Mouse (Mus musculus): ENCODE data around the gene Ccdc28b. TPM values are rescaled to one million over a fixed set of nuclear protein-coding genes. Genes with fewer than 3 reads are reported as not detected.

Ccdc28b gene
- polyA plus RNA-seq, 1 experiment from 2014 or later: 12.2 TPM

- Histone ChIP-seq H3K27ac (replicated peaks) (peak overlapping the region; percentile 51), H3K27me3 (no peaks in the 10 kb centered on the region), H3K4me2 (peak overlapping the region; percentile 84), H3K36me3 (replicated peaks) (peaks cover 41% of the 10 kb centered on the region), H3K4me1 (replicated peaks) (peaks cover 32% of the 10 kb centered on the region), H3K4me3 (replicated peaks) (peak overlapping the region; percentile 76; the same call in 1 of the 2 replicates), H3K9ac (no peak overlapping the region), H3K9me3 (replicated peaks) (no peaks in the 10 kb centered on the region)
- no peak for ATAC-seq (ENCODE audit: insufficient read depth)
- 60% methylated on average over 5 of the region's 5 CpGs for WGBS (ENCODE audit: insufficient replicate concordance)
These were observed 18.0 kb upstream of the Ccdc28b start for GRCm38 (mm10) chr4:129641756-129642155.

GRCm38 (mm10) chr4:129640638-129641467, 17.1 kb upstream of the Ccdc28b start, which contains the start of gene Txlna:
Txlna (minus strand) TSS chr4:129641065.
- WGBS (ENCODE audit: insufficient replicate concordance): under 1% methylated on average over 60 of the region's 60 CpGs
- Histone ChIP-seq H3K27ac (replicated peaks) (peak within 1 kb of the TSS; percentile 90), H3K9me3 (replicated peaks) (no peaks in the 10 kb centered on the region), H3K27me3 (no peaks in the 10 kb centered on the region), H3K4me3 (replicated peaks) (peak within 1 kb of the TSS; percentile 76), H3K9ac (peak within 1 kb of the TSS; percentile 64), H3K4me1 (replicated peaks) (peaks cover 32% of the 10 kb centered on the region), H3K4me2 (peak within 1 kb of the TSS; percentile 84), H3K36me3 (replicated peaks) (peaks cover 41% of the 10 kb centered on the region)
- ATAC-seq (ENCODE audit: insufficient read depth): peak; percentile 92

- peak overlapping the region; percentile 84 for H3K4me2 ChIP-seq
- H3K36me3 ChIP-seq (replicated peaks): peaks cover 44% of the 10 kb centered on the region
- 1% methylated on average over 17 of the region's 17 CpGs for WGBS (ENCODE audit: insufficient replicate concordance)
- no peaks in the 10 kb centered on the region for H3K27me3 ChIP-seq
- peaks cover 34% of the 10 kb centered on the region for H3K4me1 ChIP-seq (replicated peaks)
- H3K27ac ChIP-seq (replicated peaks): peak overlapping the region; percentile 90
- peak overlapping the region; percentile 76 for H3K4me3 ChIP-seq (replicated peaks)
- H3K9ac ChIP-seq: peak overlapping the region; percentile 64
- no peak for ATAC-seq (ENCODE audit: insufficient read depth)
- no peaks in the 10 kb centered on the region for H3K9me3 ChIP-seq (replicated peaks)
These were observed 16.4 kb upstream of the Ccdc28b start for GRCm38 (mm10) chr4:129640101-129640637.

- Histone ChIP-seq H3K27ac (replicated peaks) (no peak overlapping the region), H3K27me3 (no peaks in the 10 kb centered on the region), H3K4me2 (peak overlapping the region; percentile 84), H3K4me3 (replicated peaks) (peak overlapping the region; percentile 76), H3K9me3 (replicated peaks) (no peaks in the 10 kb centered on the region), H3K4me1 (replicated peaks) (peaks cover 44% of the 10 kb centered on the region), H3K36me3 (replicated peaks) (peaks cover 50% of the 10 kb centered on the region), H3K9ac (peak overlapping the region; percentile 64; the same call in 1 of the 2 replicates)
- 84% methylated on average over 15 of the region's 15 CpGs for WGBS (ENCODE audit: insufficient replicate concordance)
- no peak for ATAC-seq (ENCODE audit: insufficient read depth)
These were observed 15.5 kb upstream of the Ccdc28b start for GRCm38 (mm10) chr4:129639221-129639620.

- Histone ChIP-seq H3K9ac (no peak overlapping the region), H3K27ac (replicated peaks) (0 out of 2 replicates have a peak overlapping the region, but pooled peaks have one; percentile 10), H3K36me3 (replicated peaks) (peaks cover 98% of the 10 kb centered on the region), H3K4me3 (replicated peaks) (no peak overlapping the region), H3K4me1 (replicated peaks) (peaks cover 35% of the 10 kb centered on the region), H3K9me3 (replicated peaks) (no peaks in the 10 kb centered on the region), H3K4me2 (peak overlapping the region; percentile 25), H3K27me3 (no peaks in the 10 kb centered on the region)
- WGBS (ENCODE audit: insufficient replicate concordance): 41% methylated on average over 6 of the region's 6 CpGs
- ATAC-seq (ENCODE audit: insufficient read depth): peak; percentile 75
These were observed 10.1 kb upstream of the Ccdc28b start for GRCm38 (mm10) chr4:129633852-129634251.

- no peaks in the 10 kb centered on the region for H3K27me3 ChIP-seq
- H3K9me3 ChIP-seq (replicated peaks): no peaks in the 10 kb centered on the region
- H3K36me3 ChIP-seq (replicated peaks): peaks cover 100% of the 10 kb centered on the region
- ATAC-seq (ENCODE audit: insufficient read depth): no peak
- no peak overlapping the region for H3K27ac ChIP-seq (replicated peaks)
- no peak overlapping the region for H3K4me2 ChIP-seq
- H3K4me1 ChIP-seq (replicated peaks): peaks cover 25% of the 10 kb centered on the region
- 86% methylated on average over 12 of the region's 12 CpGs for WGBS (ENCODE audit: insufficient replicate concordance)
- H3K4me3 ChIP-seq (replicated peaks): no peak overlapping the region
- no peak overlapping the region for H3K9ac ChIP-seq
These were observed 8.1 kb upstream of the Ccdc28b start for GRCm38 (mm10) chr4:129631867-129632266.

GRCm38 (mm10) chr4:129630944-129631343, 7.2 kb upstream of the Ccdc28b start:
- Histone ChIP-seq H3K9ac (no peak overlapping the region), H3K27me3 (no peaks in the 10 kb centered on the region), H3K4me2 (no peak overlapping the region), H3K4me1 (replicated peaks) (peaks cover 33% of the 10 kb centered on the region), H3K27ac (replicated peaks) (no peak overlapping the region), H3K36me3 (replicated peaks) (peaks cover 100% of the 10 kb centered on the region), H3K9me3 (replicated peaks) (no peaks in the 10 kb centered on the region), H3K4me3 (replicated peaks) (no peak overlapping the region)
- no peak for ATAC-seq (ENCODE audit: insufficient read depth)
- 87% methylated on average over 4 of the region's 4 CpGs for WGBS (ENCODE audit: insufficient replicate concordance)

GRCm38 (mm10) chr4:129626035-129626434, 2.3 kb upstream of the Ccdc28b start:
- ATAC-seq (ENCODE audit: insufficient read depth): no peak
- H3K36me3 ChIP-seq (replicated peaks): peaks cover 54% of the 10 kb centered on the region

GRCm38 (mm10) chr4:129625496-129625895, 1.7 kb upstream of the Ccdc28b start:
- H3K4me1 ChIP-seq (replicated peaks): peaks cover 56% of the 10 kb centered on the region
- 40% methylated on average over 4 of the region's 4 CpGs for WGBS (ENCODE audit: insufficient replicate concordance)
- H3K9me3 ChIP-seq (replicated peaks): no peaks in the 10 kb centered on the region
- H3K4me3 ChIP-seq (replicated peaks): peak overlapping the region; percentile 66; the same call in 1 of the 2 replicates
- peaks cover 48% of the 10 kb centered on the region for H3K36me3 ChIP-seq (replicated peaks)
- peak overlapping the region; percentile 89 for H3K27ac ChIP-seq (replicated peaks)
- no peak for ATAC-seq (ENCODE audit: insufficient read depth)
- H3K9ac ChIP-seq: no peak overlapping the region
- H3K4me2 ChIP-seq: peak overlapping the region; percentile 84
- no peaks in the 10 kb centered on the region for H3K27me3 ChIP-seq

More at GRCm38 (mm10) chr4:129626035-129626434, 2.3 kb upstream of the Ccdc28b start:
- peaks cover 51% of the 10 kb centered on the region for H3K4me1 ChIP-seq (replicated peaks)
- no peak overlapping the region for H3K4me3 ChIP-seq (replicated peaks)
- no peak overlapping the region for H3K27ac ChIP-seq (replicated peaks)
- WGBS (ENCODE audit: insufficient replicate concordance): 75% methylated on average over 6 of the region's 6 CpGs
- H3K9ac ChIP-seq: no peak overlapping the region
- no peak overlapping the region for H3K4me2 ChIP-seq
- H3K27me3 ChIP-seq: no peaks in the 10 kb centered on the region
- H3K9me3 ChIP-seq (replicated peaks): no peaks in the 10 kb centered on the region

GRCm38 (mm10) chr4:129625029-129625370, 1.3 kb upstream of the Ccdc28b start:
- H3K36me3 ChIP-seq (replicated peaks): peaks cover 43% of the 10 kb centered on the region
- ATAC-seq (ENCODE audit: insufficient read depth): peak; percentile 5; the same call in 1 of the 2 replicates
- H3K27me3 ChIP-seq: no peaks in the 10 kb centered on the region
- WGBS (ENCODE audit: insufficient replicate concordance): under 1% methylated on average over 6 of the region's 6 CpGs
- peak overlapping the region; percentile 84 for H3K4me2 ChIP-seq
- H3K27ac ChIP-seq (replicated peaks): peak overlapping the region; percentile 89
- peak overlapping the region; percentile 50 for H3K9ac ChIP-seq
- H3K4me1 ChIP-seq (replicated peaks): peaks cover 57% of the 10 kb centered on the region
- H3K9me3 ChIP-seq (replicated peaks): no peaks in the 10 kb centered on the region
- peak overlapping the region; percentile 66 for H3K4me3 ChIP-seq (replicated peaks)

- H3K27ac ChIP-seq (replicated peaks): peak overlapping the region; percentile 89
- H3K4me3 ChIP-seq (replicated peaks): peak overlapping the region; percentile 66
- no peaks in the 10 kb centered on the region for H3K9me3 ChIP-seq (replicated peaks)
- WGBS (ENCODE audit: insufficient replicate concordance): under 1% methylated on average over 18 of the region's 18 CpGs
- H3K36me3 ChIP-seq (replicated peaks): peaks cover 38% of the 10 kb centered on the region
- H3K27me3 ChIP-seq: no peaks in the 10 kb centered on the region
- peak; percentile 92 for ATAC-seq (ENCODE audit: insufficient read depth)
- H3K4me1 ChIP-seq (replicated peaks): peaks cover 57% of the 10 kb centered on the region
- peak overlapping the region; percentile 68 for H3K9ac ChIP-seq
- H3K4me2 ChIP-seq: peak overlapping the region; percentile 84
These were observed 708 bp upstream of the Ccdc28b start for GRCm38 (mm10) chr4:129624281-129625028.

Measured in liver, embryonic 15.5 days (tissue).